8 mouse cellular contexts compared by ENCODE assay signal in genomic region chr11:117781199-117781821, GRCm38 (mm10). TPM values are rescaled to one million over a fixed set of nuclear protein-coding genes. Genes with fewer than 3 reads are reported as not detected.
DNase-seq lines count a peak whose midpoint lies in the region; ATAC-seq and TF ChIP-seq lines count a peak whose summit lies in the region.

No protein-coding gene starts in this region.

- 25% methylated on average over 18 of the region's 18 CpGs for WGBS in hindbrain, embryonic 11.5 days
- 19% methylated on average over 18 of the region's 18 CpGs for WGBS in limb, embryonic 14.5 days
- WGBS in midbrain, embryonic 15.5 days: 24% methylated on average over 18 of the region's 18 CpGs

- no peak for ATAC-seq in hindbrain, embryonic 11.5 days (ENCODE audit: low FRiP score)
- ATAC-seq in limb, embryonic 14.5 days (ENCODE audit: low FRiP score, low read depth): no peak
- ATAC-seq in midbrain, embryonic 15.5 days (replicated peaks): no peak

- no peaks in the 10 kb centered on the region for H3K9me3 ChIP-seq in hindbrain, embryonic 11.5 days (ENCODE audit: control insufficient read depth, low read length)
- H3K9me3 ChIP-seq in limb, embryonic 14.5 days (ENCODE audit: control insufficient read depth, low read length): no peaks in the 10 kb centered on the region
- H3K9me3 ChIP-seq in midbrain, embryonic 15.5 days: no peaks in the 10 kb centered on the region

- H3K27ac ChIP-seq in hindbrain, embryonic 11.5 days (ENCODE audit: low read depth, low read length): peak overlapping the region; percentile 47
- peak overlapping the region; percentile 65 for H3K27ac ChIP-seq in limb, embryonic 14.5 days (replicated peaks; ENCODE audit: low read depth, low read length)
- H3K27ac ChIP-seq in midbrain, embryonic 15.5 days: no peak overlapping the region

- peak; percentile 86 for DNase-seq in 3T3-L1 (ENCODE audit: low read depth, low spot score)
- peak; percentile 55 for DNase-seq in Muller cell, postnatal 12 days (ENCODE audit: inconsistent ontology term)
- peak; percentile 73 for DNase-seq in fibroblast of lung, adult 2 months (ENCODE audit: low read depth)
- peak; percentile 32 for DNase-seq in hindbrain, embryonic 11.5 days (ENCODE audit: low spot score)
- DNase-seq in limb, embryonic 14.5 days (ENCODE audit: low spot score): no peak
- DNase-seq in thymus, postnatal 0 days (ENCODE audit: low spot score): peak; percentile 93
- no peak for DNase-seq in left cerebral cortex, postnatal 36 days (ENCODE audit: low spot score in 2 of 2)

- TF ChIP-seq POLR2A in limb, embryonic 14.5 days (IDR thresholded peaks at IDR 0.05; ENCODE audit: borderline replicate concordance, extremely low read depth, insufficient read depth, insufficient read length): no peak

- peaks cover 18% of the 10 kb centered on the region for H3K4me1 ChIP-seq in hindbrain, embryonic 11.5 days (replicated peaks; ENCODE audit: control insufficient read depth, insufficient read depth, low read length)
- peaks cover 35% of the 10 kb centered on the region for H3K4me1 ChIP-seq in limb, embryonic 14.5 days (ENCODE audit: control insufficient read depth, insufficient read depth, low read length)
- H3K4me1 ChIP-seq in midbrain, embryonic 15.5 days: peaks cover 36% of the 10 kb centered on the region

- H3K27me3 ChIP-seq in hindbrain, embryonic 11.5 days (ENCODE audit: control insufficient read depth, insufficient read depth, low read length): peaks cover 38% of the 10 kb centered on the region
- no peaks in the 10 kb centered on the region for H3K27me3 ChIP-seq in limb, embryonic 14.5 days (ENCODE audit: control insufficient read depth, insufficient read depth, low read length)
- peaks cover 36% of the 10 kb centered on the region for H3K27me3 ChIP-seq in midbrain, embryonic 15.5 days (replicated peaks)

- no peaks in the 10 kb centered on the region for H3K36me3 ChIP-seq in hindbrain, embryonic 11.5 days (ENCODE audit: control insufficient read depth, insufficient read depth, low read length)
- H3K36me3 ChIP-seq in limb, embryonic 14.5 days (ENCODE audit: control insufficient read depth, insufficient read depth, low read length): peaks cover 8% of the 10 kb centered on the region; the same call in 1 of the 2 replicates
- no peaks in the 10 kb centered on the region for H3K36me3 ChIP-seq in midbrain, embryonic 15.5 days (replicated peaks)

- H3K4me2 ChIP-seq in hindbrain, embryonic 11.5 days (replicated peaks; ENCODE audit: low read depth, low read length): peak overlapping the region; percentile 15; the same call in 1 of the 2 replicates
- peak overlapping the region; percentile 98 for H3K4me2 ChIP-seq in limb, embryonic 14.5 days (replicated peaks; ENCODE audit: low read depth, low read length, severe bottlenecking)
- peak overlapping the region; percentile 36; the same call in 1 of the 2 replicates for H3K4me2 ChIP-seq in midbrain, embryonic 15.5 days

- intact Hi-C loops in left cerebral cortex, postnatal 36 days (cut with DNase I): loop anchor here (5.0 kb wide), 1 partner anchor 74 kb away; no protein-coding TSS in a partner anchor

- no peak overlapping the region for H3K9ac ChIP-seq in hindbrain, embryonic 11.5 days (ENCODE audit: low read depth, low read length)
- H3K9ac ChIP-seq in limb, embryonic 14.5 days (ENCODE audit: low read depth, low read length, severe bottlenecking): no peak overlapping the region
- no peak overlapping the region for H3K9ac ChIP-seq in midbrain, embryonic 15.5 days

- H3K4me3 ChIP-seq in hindbrain, embryonic 11.5 days (ENCODE audit: low read depth, low read length): no peak overlapping the region; the same call in 1 of the 2 replicates
- H3K4me3 ChIP-seq in limb, embryonic 14.5 days (replicated peaks; ENCODE audit: low read length): peak overlapping the region; percentile 52
- no peak overlapping the region for H3K4me3 ChIP-seq in midbrain, embryonic 15.5 days

RNA-seq across cellular contexts. Expression of gene Tmc8, which starts 0.6 kb away (rescaled TPM):
- polyA plus RNA-seq in hindbrain, embryonic 11.5 days (2014; fragmentation: Nextera tagmentation; extraction: Ambion mirVana): 0.86 and 0.93 TPM in 2 replicates
- 3.1 and 4.6 TPM in 2 replicates for polyA plus RNA-seq in limb, embryonic 14.5 days (2012; rRNA removed)
- 1.1 and 1.2 TPM in 2 replicates for polyA plus RNA-seq in limb, embryonic 14.5 days (2014; fragmentation: Nextera tagmentation; extraction: Ambion mirVana)
- polyA plus RNA-seq in midbrain, embryonic 15.5 days (2015; fragmentation: Nextera tagmentation; extraction: Ambion mirVana): 1.00 and 1.5 TPM in 2 replicates
- polyA plus RNA-seq in thymus, postnatal 0 days (2015; fragmentation: Nextera tagmentation; extraction: Ambion mirVana): 37.5 and 41.1 TPM in 2 replicates
- total RNA-seq in left cerebral cortex, postnatal 36 days (2021): under 1 TPM; 0.62 to 0.68 TPM

RNA-seq across cellular contexts. Expression of gene Tmc6, which starts 0.7 kb away (rescaled TPM):
- polyA plus RNA-seq in hindbrain, embryonic 11.5 days (2014; fragmentation: Nextera tagmentation; extraction: Ambion mirVana): 8.1 and 9.5 TPM in 2 replicates
- polyA plus RNA-seq in limb, embryonic 14.5 days (2012; rRNA removed): 28.2 and 31.1 TPM in 2 replicates
- 19.0 and 24.5 TPM in 2 replicates for polyA plus RNA-seq in limb, embryonic 14.5 days (2014; fragmentation: Nextera tagmentation; extraction: Ambion mirVana)
- 4.2 and 5.7 TPM in 2 replicates for polyA plus RNA-seq in midbrain, embryonic 15.5 days (2015; fragmentation: Nextera tagmentation; extraction: Ambion mirVana)
- 46.7 and 58.9 TPM in 2 replicates for polyA plus RNA-seq in thymus, postnatal 0 days (2015; fragmentation: Nextera tagmentation; extraction: Ambion mirVana)
- total RNA-seq in left cerebral cortex, postnatal 36 days (2021): 1 to 10 TPM; 4.5 to 8.9 TPM

RNA-seq across cellular contexts. Expression of gene 6030468B19Rik, which starts 16.1 kb away (rescaled TPM):
- polyA plus RNA-seq in hindbrain, embryonic 11.5 days (2014; fragmentation: Nextera tagmentation; extraction: Ambion mirVana): 1.5 TPM in 1 of 2 replicates, not detected in the other
- 0.11 and 0.41 TPM in 2 replicates for polyA plus RNA-seq in limb, embryonic 14.5 days (2012; rRNA removed)
- not detected in 2 replicates for polyA plus RNA-seq in limb, embryonic 14.5 days (2014; fragmentation: Nextera tagmentation; extraction: Ambion mirVana)
- polyA plus RNA-seq in midbrain, embryonic 15.5 days (2015; fragmentation: Nextera tagmentation; extraction: Ambion mirVana): not detected in 2 replicates
- polyA plus RNA-seq in thymus, postnatal 0 days (2015; fragmentation: Nextera tagmentation; extraction: Ambion mirVana): 0.21 and 0.55 TPM in 2 replicates
- not detected for total RNA-seq in left cerebral cortex, postnatal 36 days (2021)

RNA-seq across cellular contexts. Expression of gene Gm20708, which starts 28.2 kb away (rescaled TPM):
- polyA plus RNA-seq in hindbrain, embryonic 11.5 days (2014; fragmentation: Nextera tagmentation; extraction: Ambion mirVana): 0.83 and 1.2 TPM in 2 replicates
- 0.17 and 0.62 TPM in 2 replicates for polyA plus RNA-seq in limb, embryonic 14.5 days (2012; rRNA removed)
- polyA plus RNA-seq in limb, embryonic 14.5 days (2014; fragmentation: Nextera tagmentation; extraction: Ambion mirVana): 0.59 and 0.92 TPM in 2 replicates
- polyA plus RNA-seq in midbrain, embryonic 15.5 days (2015; fragmentation: Nextera tagmentation; extraction: Ambion mirVana): 0.98 and 1.4 TPM in 2 replicates
- polyA plus RNA-seq in thymus, postnatal 0 days (2015; fragmentation: Nextera tagmentation; extraction: Ambion mirVana): 0.13 and 0.48 TPM in 2 replicates
- 1 to 10 TPM; 1.4 to 2.2 TPM for total RNA-seq in left cerebral cortex, postnatal 36 days (2021)

RNA-seq across cellular contexts. Expression of gene Syngr2, which starts 28.2 kb away (rescaled TPM):
- 28.0 and 33.7 TPM in 2 replicates for polyA plus RNA-seq in hindbrain, embryonic 11.5 days (2014; fragmentation: Nextera tagmentation; extraction: Ambion mirVana)
- polyA plus RNA-seq in limb, embryonic 14.5 days (2012; rRNA removed): 41.4 and 58.5 TPM in 2 replicates
- polyA plus RNA-seq in limb, embryonic 14.5 days (2014; fragmentation: Nextera tagmentation; extraction: Ambion mirVana): 68.3 and 75.8 TPM in 2 replicates
- 15.8 and 18.4 TPM in 2 replicates for polyA plus RNA-seq in midbrain, embryonic 15.5 days (2015; fragmentation: Nextera tagmentation; extraction: Ambion mirVana)
- 100.0 and 116 TPM in 2 replicates for polyA plus RNA-seq in thymus, postnatal 0 days (2015; fragmentation: Nextera tagmentation; extraction: Ambion mirVana)
- 10 to 100 TPM; 10.1 to 10.2 TPM for total RNA-seq in left cerebral cortex, postnatal 36 days (2021)

Comparison
In these comparisons a context has a peak if more than half of its experiments do, and no peak if none do; other contexts are left out.
1. DNase-seq: peak in 3T3-L1 (single experiment), Muller cell, postnatal 12 days (single experiment), fibroblast of lung, adult 2 months (single experiment), hindbrain, embryonic 11.5 days (single experiment) and thymus, postnatal 0 days (single experiment); none in limb, embryonic 14.5 days (single experiment) and left cerebral cortex, postnatal 36 days (0 of 2).
2. H3K4me2 ChIP-seq: peak in every context shown above with its lines; median percentile 98 in limb, embryonic 14.5 days; 36 in midbrain, embryonic 15.5 days; 15 in hindbrain, embryonic 11.5 days.